Mouse (Mus musculus) layer of hippocampus, adult 11-12 months (tissue): Measurements from ENCODE around the gene Prkd2.

Experiments used
- DNase-seq: peaks from one replicate; pipeline ENCODE4 v3.0.0; 2022; ENCODE audit warnings: low spot score

Prkd2 gene

GRCm38 (mm10) chr7:16842645-16843063, at the start of gene Prkd2:
Prkd2 (plus strand) TSS chr7:16842902.
- peak; percentile 89 for DNase-seq

GRCm38 (mm10) chr7:16793010-16793725, 49.5 kb upstream of the Prkd2 start:
- DNase-seq: no peak

- DNase-seq: no peak
Measured at GRCm38 (mm10) chr7:16794886-16795285, 47.8 kb upstream of the Prkd2 start.

- DNase-seq: no peak
Measured at GRCm38 (mm10) chr7:16804409-16805028, 38.2 kb upstream of the Prkd2 start.

GRCm38 (mm10) chr7:16807936-16808335, 34.8 kb upstream of the Prkd2 start:
- DNase-seq: no peak

- DNase-seq: no peak
Measured at GRCm38 (mm10) chr7:16808647-16809046, 34.1 kb upstream of the Prkd2 start.

GRCm38 (mm10) chr7:16809739-16810138, 33.0 kb upstream of the Prkd2 start:
- DNase-seq: peak; percentile 82

GRCm38 (mm10) chr7:16810399-16810919, 32.2 kb upstream of the Prkd2 start:
- DNase-seq: no peak

GRCm38 (mm10) chr7:16810920-16811648, 31.6 kb upstream of the Prkd2 start:
- no peak for DNase-seq

GRCm38 (mm10) chr7:16811649-16812070, 31.0 kb upstream of the Prkd2 start:
- no peak for DNase-seq

GRCm38 (mm10) chr7:16812505-16812904, 30.2 kb upstream of the Prkd2 start:
- no peak for DNase-seq

- peak; percentile 49 for DNase-seq
Measured at GRCm38 (mm10) chr7:16815351-16815941, 27.3 kb upstream of the Prkd2 start, which contains the start of gene Strn4. Strn4 (plus strand) TSS chr7:16815889.

GRCm38 (mm10) chr7:16816078-16816474, 26.6 kb upstream of the Prkd2 start:
- DNase-seq: peak; percentile 79

- DNase-seq: peak; percentile 54
Measured at GRCm38 (mm10) chr7:16816475-16817122, 26.1 kb upstream of the Prkd2 start, which contains the start of gene Fkrp. Fkrp (minus strand) TSS chr7:16816732.

GRCm38 (mm10) chr7:16817693-16818092, 25.0 kb upstream of the Prkd2 start:
- peak; percentile 72 for DNase-seq

GRCm38 (mm10) chr7:16819794-16820193, 22.9 kb upstream of the Prkd2 start:
- peak; percentile 2 for DNase-seq

GRCm38 (mm10) chr7:16820271-16820763, 22.4 kb upstream of the Prkd2 start:
- peak; percentile 13 for DNase-seq

- peak; percentile 17 for DNase-seq
Measured at GRCm38 (mm10) chr7:16821091-16821490, 21.6 kb upstream of the Prkd2 start.

- DNase-seq: peak; percentile 81
Measured at GRCm38 (mm10) chr7:16821669-16822101, 21.0 kb upstream of the Prkd2 start.

GRCm38 (mm10) chr7:16823734-16824133, 19.0 kb upstream of the Prkd2 start:
- no peak for DNase-seq

- no peak for DNase-seq
Measured at GRCm38 (mm10) chr7:16825785-16826184, 16.9 kb upstream of the Prkd2 start.
